ENCODE assay signal across 8 mouse cellular contexts in the genomic region with DNA sequence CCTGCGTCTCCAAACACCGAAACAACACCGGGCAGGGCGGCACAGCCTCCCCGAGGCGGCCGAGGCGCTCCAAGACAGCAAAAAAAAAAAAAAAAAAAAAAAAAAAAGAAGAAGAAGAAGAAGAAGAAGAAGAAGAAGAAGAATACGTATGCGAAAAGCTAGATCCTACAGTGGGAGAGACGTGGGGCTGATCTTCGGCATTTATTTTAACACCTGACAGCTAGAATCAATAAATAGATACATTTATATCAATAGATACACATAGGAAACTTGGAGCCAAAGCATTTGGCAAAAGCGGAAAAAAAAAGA. TPM values are rescaled to one million over a fixed set of nuclear protein-coding genes. Genes with fewer than 3 reads are reported as not detected.
DNase-seq lines count a peak whose midpoint lies in the region; ATAC-seq and TF ChIP-seq lines count a peak whose summit lies in the region.

No protein-coding gene starts in this region.

- H3K4me1 ChIP-seq in liver, adult 2 months (ENCODE audit: control insufficient read depth, insufficient read depth, low read length): peaks cover 3% of the 10 kb centered on the region; the same call in 1 of the 2 replicates
- H3K4me1 ChIP-seq in embryonic facial prominence, embryonic 15.5 days: peaks cover 51% of the 10 kb centered on the region
- H3K4me1 ChIP-seq in intestine, embryonic 15.5 days (replicated peaks): peaks cover 7% of the 10 kb centered on the region; the same call in 1 of the 2 replicates

- peak overlapping the region; percentile 96 for H3K4me2 ChIP-seq in embryonic facial prominence, embryonic 15.5 days (replicated peaks)
- H3K4me2 ChIP-seq in intestine, embryonic 15.5 days (replicated peaks): peak overlapping the region; percentile 90
- H3K4me2 ChIP-seq in myocyte (ENCODE audit: low read depth): no peak overlapping the region

- H3K27ac ChIP-seq in liver, adult 2 months (replicated peaks; ENCODE audit: insufficient read depth, low read depth, low read length): peak overlapping the region; percentile 100
- H3K27ac ChIP-seq in embryonic facial prominence, embryonic 15.5 days (replicated peaks): peak overlapping the region; percentile 100
- H3K27ac ChIP-seq in intestine, embryonic 15.5 days: peak overlapping the region; percentile 94

- 0% methylated on average over 13 of the region's 13 CpGs for WGBS in liver, adult 2 months
- WGBS in embryonic facial prominence, embryonic 15.5 days: 0% methylated on average over 13 of the region's 13 CpGs
- under 1% methylated on average over 13 of the region's 13 CpGs for WGBS in intestine, embryonic 15.5 days

- H3K4me3 ChIP-seq in liver, adult 2 months (ENCODE audit: insufficient read depth, low read depth, low read length): peak overlapping the region; percentile 85
- H3K4me3 ChIP-seq in embryonic facial prominence, embryonic 15.5 days (replicated peaks): peak overlapping the region; percentile 78
- H3K4me3 ChIP-seq in intestine, embryonic 15.5 days (replicated peaks): peak overlapping the region; percentile 77
- H3K4me3 ChIP-seq in myocyte: peak overlapping the region; percentile 92

- no peaks in the 10 kb centered on the region for H3K9me3 ChIP-seq in embryonic facial prominence, embryonic 15.5 days (replicated peaks)
- no peaks in the 10 kb centered on the region for H3K9me3 ChIP-seq in intestine, embryonic 15.5 days

- no peaks in the 10 kb centered on the region for H3K36me3 ChIP-seq in liver, adult 2 months (ENCODE audit: control insufficient read depth, insufficient read depth, low read length)
- H3K36me3 ChIP-seq in embryonic facial prominence, embryonic 15.5 days: no peaks in the 10 kb centered on the region
- no peaks in the 10 kb centered on the region for H3K36me3 ChIP-seq in intestine, embryonic 15.5 days
- H3K36me3 ChIP-seq in myocyte (ENCODE audit: control insufficient read depth, insufficient read depth): no peaks in the 10 kb centered on the region

- H3K27me3 ChIP-seq in liver, adult 2 months (ENCODE audit: control insufficient read depth, insufficient read depth, low read length): no peaks in the 10 kb centered on the region
- H3K27me3 ChIP-seq in embryonic facial prominence, embryonic 15.5 days: no peaks in the 10 kb centered on the region
- H3K27me3 ChIP-seq in intestine, embryonic 15.5 days (replicated peaks): no peaks in the 10 kb centered on the region
- no peaks in the 10 kb centered on the region for H3K27me3 ChIP-seq in myocyte (ENCODE audit: control insufficient read depth, insufficient read depth, insufficient read length)

- H3K79me2 ChIP-seq in liver, adult 2 months (ENCODE audit: control insufficient read depth, insufficient read depth, low read length): peaks cover 9% of the 10 kb centered on the region; the same call in 1 of the 2 replicates
- H3K79me2 ChIP-seq in myocyte (ENCODE audit: control insufficient read depth, insufficient read depth): peaks cover 54% of the 10 kb centered on the region

- DNase-seq in liver, adult 2 months (ENCODE audit: extremely low read depth, low read depth, low spot score): no peak
- no peak for DNase-seq in liver
- DNase-seq in adrenal gland, postnatal 4 days (ENCODE audit: low spot score in 2 of 2): no peak
- no peak for DNase-seq in thymus, postnatal 36 days
- DNase-seq in cerebellum, adult 11 months: no peak

- no peak for TF ChIP-seq CTCF in liver, adult 2 months (IDR thresholded peaks at IDR 0.05; ENCODE audit: low read depth, low read length)

- no peak for ATAC-seq in embryonic facial prominence, embryonic 15.5 days (ENCODE audit: insufficient number of reproducible peaks, low FRiP score, low TSS enrichment, low read depth)
- no peak for ATAC-seq in intestine, embryonic 15.5 days

- no peak for TF ChIP-seq POLR2A in liver, adult 2 months (IDR thresholded peaks at IDR 0.05; ENCODE audit: extremely low read depth, insufficient read depth, low read length)
- TF ChIP-seq POLR2A in myocyte (IDR thresholded peaks at IDR 0.05; ENCODE audit: insufficient read length, low read depth): no peak

- peak overlapping the region; percentile 81 for H3ac ChIP-seq in myocyte (ENCODE audit: control insufficient read depth, insufficient read length)

- H3K9ac ChIP-seq in liver, adult 2 months (ENCODE audit: low read depth, low read length): peak overlapping the region; percentile 99
- H3K9ac ChIP-seq in embryonic facial prominence, embryonic 15.5 days: peak overlapping the region; percentile 86
- peak overlapping the region; percentile 88 for H3K9ac ChIP-seq in intestine, embryonic 15.5 days

TF ChIP-seq in myocyte, 11 proteins besides CTCF, POLR2A, EP300 and RAD21:
- TF ChIP-seq MYOD1 (IDR thresholded peaks at IDR 0.05; ENCODE audit: control insufficient read depth in 1 of 3, insufficient read length in 2 of 3, low read depth in 2 of 3) (no peak), POLR2AphosphoS2 (IDR thresholded peaks at IDR 0.05; ENCODE audit: insufficient read length, low read depth) (no peak)
TF ChIP-seq in myocyte: peak in this region for 0.

RNA-seq across cellular contexts. Expression of a gene that starts 0.2 kb away (rescaled TPM):
- total RNA-seq in liver, adult 2 months (2014; rRNA removed): not detected in 2 replicates
- polyA plus RNA-seq in liver, adult 2 months (2012; rRNA removed): not detected in 2 replicates
- polyA plus RNA-seq in embryonic facial prominence, embryonic 15.5 days (2015; fragmentation: Nextera tagmentation; extraction: Ambion mirVana): not detected in 2 replicates
- polyA plus RNA-seq in intestine, embryonic 15.5 days (2015; fragmentation: Nextera tagmentation; extraction: Ambion mirVana): not detected in 2 replicates
- polyA plus RNA-seq in myocyte (2012; fragmentation: generic; extraction: Trizol): not detected
- total RNA-seq in adrenal gland, postnatal 4 days (2021): not detected

RNA-seq across cellular contexts. Expression of a gene that starts 0.5 kb away (rescaled TPM):
- total RNA-seq in liver, adult 2 months (2014; rRNA removed): 20.6 and 21.2 TPM in 2 replicates
- polyA plus RNA-seq in liver, adult 2 months (2012; rRNA removed): 4.5 and 5.9 TPM in 2 replicates
- polyA plus RNA-seq in embryonic facial prominence, embryonic 15.5 days (2015; fragmentation: Nextera tagmentation; extraction: Ambion mirVana): 3.0 and 3.4 TPM in 2 replicates
- polyA plus RNA-seq in intestine, embryonic 15.5 days (2015; fragmentation: Nextera tagmentation; extraction: Ambion mirVana): 0.90 and 0.91 TPM in 2 replicates
- 28.5 TPM for polyA plus RNA-seq in myocyte (2012; fragmentation: generic; extraction: Trizol)
- total RNA-seq in adrenal gland, postnatal 4 days (2021): 10 to 100 TPM; 30.2 to 31.3 TPM

RNA-seq across cellular contexts. Expression of a gene that starts 55.9 kb away (rescaled TPM):
- not detected in 2 replicates for total RNA-seq in liver, adult 2 months (2014; rRNA removed)
- polyA plus RNA-seq in liver, adult 2 months (2012; rRNA removed): not detected in 2 replicates
- polyA plus RNA-seq in embryonic facial prominence, embryonic 15.5 days (2015; fragmentation: Nextera tagmentation; extraction: Ambion mirVana): 4.4 and 5.9 TPM in 2 replicates
- polyA plus RNA-seq in intestine, embryonic 15.5 days (2015; fragmentation: Nextera tagmentation; extraction: Ambion mirVana): not detected in 2 replicates
- polyA plus RNA-seq in myocyte (2012; fragmentation: generic; extraction: Trizol): 0.01 TPM
- total RNA-seq in adrenal gland, postnatal 4 days (2021): not detected
